ENCODE assay signal across 16 mouse cellular contexts in genomic region chr5:76135644-76136043, GRCm38 (mm10). TPM values are rescaled to one million over a fixed set of nuclear protein-coding genes. Genes with fewer than 3 reads are reported as not detected.
DNase-seq lines count a peak whose midpoint lies in the region; ATAC-seq and TF ChIP-seq lines count a peak whose summit lies in the region.
"Had no signal": no experiment of that assay in that cellular context is flagged by ENCODE, and none has a peak within 500 bp of the region (broad histone marks: within the 10 kb centered on the region; RNA-seq: fewer than 3 reads in every experiment).

No protein-coding gene starts in this region.

- H3K36me3 ChIP-seq in kidney, postnatal 0 days (ENCODE audit: insufficient read depth, low read length): no peaks in the 10 kb centered on the region
- H3K36me3 ChIP-seq in heart, adult 2 months (ENCODE audit: control insufficient read depth, insufficient read depth, low read length): no peaks in the 10 kb centered on the region
- H3K36me3 ChIP-seq in lung, embryonic 15.5 days: no peaks in the 10 kb centered on the region
- H3K36me3 ChIP-seq in hindbrain, embryonic 10.5 days: no peaks in the 10 kb centered on the region
- H3K36me3 ChIP-seq: embryonic facial prominence, embryonic 12.5 days; forebrain, embryonic 15.5 days; midbrain, embryonic 12.5 days had no signal

- WGBS in kidney, postnatal 0 days: 63% methylated on average over 1 of the region's 1 CpGs
- 61% methylated on average over 1 of the region's 1 CpGs for WGBS in heart, adult 2 months
- 64% methylated on average over 1 of the region's 1 CpGs for WGBS in lung, embryonic 15.5 days
- WGBS in hindbrain, embryonic 10.5 days: 87% methylated on average over 1 of the region's 1 CpGs

- no peak for TF ChIP-seq CTCF in kidney, postnatal 0 days (IDR thresholded peaks at IDR 0.05; ENCODE audit: low read depth)
- no peak for TF ChIP-seq CTCF in heart, adult 2 months (IDR thresholded peaks at IDR 0.05)

- 0 out of 2 replicates have a peak, but pooled peaks cover 7% of the 10 kb centered on the region for H3K4me1 ChIP-seq in kidney, postnatal 0 days (replicated peaks; ENCODE audit: insufficient read depth, low read length)
- peaks cover 5% of the 10 kb centered on the region for H3K4me1 ChIP-seq in heart, adult 2 months (ENCODE audit: control insufficient read depth, insufficient read depth, low read length)
- H3K4me1 ChIP-seq in lung, embryonic 15.5 days: peaks cover 8% of the 10 kb centered on the region
- peaks cover 24% of the 10 kb centered on the region for H3K4me1 ChIP-seq in hindbrain, embryonic 10.5 days (replicated peaks)

- H3K27me3 ChIP-seq in kidney, postnatal 0 days (ENCODE audit: insufficient read depth, low read length): no peaks in the 10 kb centered on the region
- no peaks in the 10 kb centered on the region for H3K27me3 ChIP-seq in heart, adult 2 months (ENCODE audit: control insufficient read depth, insufficient read depth, low read length)
- H3K27me3 ChIP-seq in lung, embryonic 15.5 days: no peaks in the 10 kb centered on the region
- H3K27me3 ChIP-seq in hindbrain, embryonic 10.5 days (ENCODE audit: insufficient read depth, poor library complexity, severe bottlenecking): peaks cover 20% of the 10 kb centered on the region; the same call in 1 of the 2 replicates
- H3K27me3 ChIP-seq: embryonic facial prominence, embryonic 12.5 days; forebrain, embryonic 15.5 days had no signal

- H3K79me2 ChIP-seq in heart, adult 2 months (replicated peaks; ENCODE audit: control insufficient read depth, insufficient read depth, low read length): no peaks in the 10 kb centered on the region

- intact Hi-C loops in heart, adult 2 months (cut with DNase I): no loop called here

- H3K9me3 ChIP-seq in kidney, postnatal 0 days (replicated peaks; ENCODE audit: low read length): no peaks in the 10 kb centered on the region
- no peaks in the 10 kb centered on the region for H3K9me3 ChIP-seq in lung, embryonic 15.5 days
- no peaks in the 10 kb centered on the region for H3K9me3 ChIP-seq in hindbrain, embryonic 10.5 days
- H3K9me3 ChIP-seq: embryonic facial prominence, embryonic 12.5 days; forebrain, embryonic 15.5 days; midbrain, embryonic 12.5 days had no signal

- peak; percentile 72 for DNase-seq in kidney, postnatal 0 days (ENCODE audit: low spot score)
- no peak for DNase-seq in kidney, adult 18-20 months
- peak; percentile 72 for DNase-seq in adipocyte (ENCODE audit: low spot score)
- peak; percentile 54 to 60 for DNase-seq in heart, adult 2 months
- DNase-seq in frontal cortex, postnatal 25 days (ENCODE audit: low spot score in 2 of 2): no peak
- DNase-seq in hindbrain, embryonic 10.5 days (ENCODE audit: low spot score): no peak
- DNase-seq: cerebellum, adult 9-11 months; left cerebral cortex, postnatal 4 days had no signal

- H3K4me2 ChIP-seq in kidney, postnatal 0 days (ENCODE audit: low read length): no peak overlapping the region
- no peak overlapping the region for H3K4me2 ChIP-seq in lung, embryonic 15.5 days
- H3K4me2 ChIP-seq: embryonic facial prominence, embryonic 12.5 days; forebrain, embryonic 15.5 days; midbrain, embryonic 12.5 days had no signal

- H3K27ac ChIP-seq in kidney, postnatal 0 days: 0 out of 2 replicates have a peak overlapping the region, but pooled peaks have one; percentile 1
- no peak overlapping the region for H3K27ac ChIP-seq in heart, adult 2 months
- H3K27ac ChIP-seq in lung, embryonic 15.5 days: peak overlapping the region; percentile 62
- H3K27ac ChIP-seq in hindbrain, embryonic 10.5 days: no peak overlapping the region
- H3K27ac ChIP-seq: embryonic facial prominence, embryonic 12.5 days; forebrain, embryonic 15.5 days; liver, embryonic 14.5 days; midbrain, embryonic 12.5 days had no signal

- TF ChIP-seq EP300 in heart, adult 2 months (IDR thresholded peaks at IDR 0.05; ENCODE audit: insufficient read depth, low read depth, low read length): no peak

- no peak overlapping the region for H3K4me3 ChIP-seq in kidney, postnatal 0 days (replicated peaks; ENCODE audit: low read depth, low read length)
- H3K4me3 ChIP-seq in heart, adult 2 months: no peak overlapping the region
- no peak overlapping the region for H3K4me3 ChIP-seq in lung, embryonic 15.5 days
- H3K4me3 ChIP-seq in hindbrain, embryonic 10.5 days: no peak overlapping the region
- H3K4me3 ChIP-seq: embryonic facial prominence, embryonic 12.5 days; forebrain, embryonic 15.5 days; midbrain, embryonic 12.5 days had no signal

- no peak for TF ChIP-seq POLR2A in heart, adult 2 months (IDR thresholded peaks at IDR 0.05; ENCODE audit: insufficient read depth, low read depth, low read length)

- no peak for ATAC-seq in kidney, postnatal 0 days (replicated peaks; ENCODE audit: low FRiP score, low read depth)
- no peak for ATAC-seq in lung, embryonic 15.5 days (ENCODE audit: borderline replicate concordance, extremely low read depth, low FRiP score, low TSS enrichment)
- ATAC-seq in frontal cortex, adult (ENCODE audit: low TSS enrichment): no peak
- ATAC-seq: CD4-positive, CD25-positive, alpha-beta regulatory T cell, adult 4 months; forebrain, embryonic 15.5 days; hindbrain, embryonic 16.5 days had no signal

- no peak overlapping the region for H3K9ac ChIP-seq in kidney, postnatal 0 days (ENCODE audit: low read depth, low read length)
- H3K9ac ChIP-seq in heart, adult 2 months (ENCODE audit: low read depth, low read length): no peak overlapping the region
- no peak overlapping the region for H3K9ac ChIP-seq in lung, embryonic 15.5 days
- H3K9ac ChIP-seq: embryonic facial prominence, embryonic 12.5 days; forebrain, embryonic 15.5 days; liver, embryonic 14.5 days; midbrain, embryonic 12.5 days had no signal

RNA-seq across cellular contexts. Expression of gene Srd5a3, which starts 4.4 kb away (rescaled TPM):
- 43.3 and 43.6 TPM in 2 replicates for polyA plus RNA-seq in kidney, postnatal 0 days (2015; fragmentation: Nextera tagmentation; extraction: Ambion mirVana)
- total RNA-seq in heart, adult 2 months (2021): 10 to 100 TPM in 1 of 2 experiments, 1 to 10 TPM in 1; 8.6 to 10.0 TPM
- 17.0 and 26.1 TPM in 2 replicates for polyA plus RNA-seq in heart, adult 2 months (2012; rRNA removed)
- 45.4 and 49.6 TPM in 2 replicates for polyA plus RNA-seq in lung, embryonic 15.5 days (2015; fragmentation: Nextera tagmentation; extraction: Ambion mirVana)
- 20.7 and 21.4 TPM in 2 replicates for polyA plus RNA-seq in hindbrain, embryonic 10.5 days (2016; fragmentation: Nextera tagmentation; extraction: Ambion mirVana)

RNA-seq across cellular contexts. Expression of gene Tmem165, which starts 48.0 kb away (rescaled TPM):
- polyA plus RNA-seq in kidney, postnatal 0 days (2015; fragmentation: Nextera tagmentation; extraction: Ambion mirVana): 110 and 127 TPM in 2 replicates
- 10 to 100 TPM; 17.9 to 19.0 TPM for total RNA-seq in heart, adult 2 months (2021)
- polyA plus RNA-seq in heart, adult 2 months (2012; rRNA removed): 21.5 and 25.9 TPM in 2 replicates
- polyA plus RNA-seq in lung, embryonic 15.5 days (2015; fragmentation: Nextera tagmentation; extraction: Ambion mirVana): 108 and 110 TPM in 2 replicates
- polyA plus RNA-seq in hindbrain, embryonic 10.5 days (2016; fragmentation: Nextera tagmentation; extraction: Ambion mirVana): 69.9 and 76.2 TPM in 2 replicates

Comparison
In these comparisons a context has a peak if more than half of its experiments do, and no peak if none do; other contexts are left out.
1. DNase-seq: peak in kidney, postnatal 0 days (single experiment), adipocyte (single experiment) and heart, adult 2 months (2 of 2); none in kidney, adult 18-20 months (single experiment), frontal cortex, postnatal 25 days (0 of 2) and hindbrain, embryonic 10.5 days (single experiment).
2. H3K27ac ChIP-seq: peak in kidney, postnatal 0 days (single experiment) and lung, embryonic 15.5 days (single experiment); none in heart, adult 2 months (single experiment) and hindbrain, embryonic 10.5 days (single experiment).